Mouse (Mus musculus) testis, adult 2 months (tissue): ENCODE results near the gene Miox. TPM values are rescaled to one million over a fixed set of nuclear protein-coding genes. Genes with fewer than 3 reads are reported as not detected.

Experiments
- H3K27ac ChIP-seq: fragments of 200-500 bp; 2 replicates; pipeline ENCODE4 v1.5.1; 2012; ENCODE audit warnings: low read depth, low read length; ENCODE audit not compliant: control insufficient read depth, insufficient read depth
- H3K27me3 ChIP-seq: fragments of 200-500 bp; 2 replicates; pipeline ENCODE4 v1.6.1; 2012; ENCODE audit warnings: mild to moderate bottlenecking, low read length, moderate library complexity; ENCODE audit not compliant: control insufficient read depth, insufficient read depth
- H3K36me3 ChIP-seq: fragments of 200-500 bp; 2 replicates; pipeline ENCODE4 v1.6.1; 2012; ENCODE audit warnings: mild to moderate bottlenecking, low read length; ENCODE audit not compliant: control insufficient read depth, insufficient read depth
- H3K4me1 ChIP-seq: fragments of 200-500 bp; 2 replicates; pipeline ENCODE4 v1.6.1; 2012; ENCODE audit warnings: low read length; ENCODE audit not compliant: control insufficient read depth, insufficient read depth
- H3K4me3 ChIP-seq: fragments of 200-500 bp; 2 replicates; pipeline ENCODE4 v1.5.1; 2012; ENCODE audit warnings: low read depth, mild to moderate bottlenecking, low read length, moderate library complexity, mixed read lengths; ENCODE audit not compliant: control insufficient read depth
- CTCF ChIP-seq: fragments of 200-500 bp; IDR thresholded peaks from 2 replicates; pipeline ENCODE4 v1.5.1; 2012; ENCODE audit warnings: low read depth, mild to moderate bottlenecking, inconsistent platforms, low read length, moderate library complexity; ENCODE audit not compliant: control insufficient read depth, insufficient read depth, insufficient replicate concordance
- POLR2A ChIP-seq: fragments of 200-500 bp; IDR thresholded peaks from 2 replicates; pipeline ENCODE4 v1.6.1; 2012; ENCODE audit warnings: low read depth, mild to moderate bottlenecking, inconsistent platforms, low read length, moderate library complexity; ENCODE audit not compliant: control insufficient read depth
- polyA plus RNA-seq: library from polyadenylated mRNA; depleted of rRNA; stranded (reverse); fragments of >200 nt; gene quantifications from 2 replicates; pipeline ENCODE4 v1.2.3, GENCODE M21; 2012; rRNA removed

Gene Miox
- polyA plus RNA-seq = 0.81 and 1.7 TPM in 2 replicates

- no peak within 1 kb of the TSS for H3K4me3 ChIP-seq
- TF ChIP-seq POLR2A (no peak), CTCF (no peak)
These were observed at the start of gene Miox for GRCm38 (mm10) chr15:89334271-89334670. Gene Miox (plus strand): TSS chr15:89334398.

DNA sequence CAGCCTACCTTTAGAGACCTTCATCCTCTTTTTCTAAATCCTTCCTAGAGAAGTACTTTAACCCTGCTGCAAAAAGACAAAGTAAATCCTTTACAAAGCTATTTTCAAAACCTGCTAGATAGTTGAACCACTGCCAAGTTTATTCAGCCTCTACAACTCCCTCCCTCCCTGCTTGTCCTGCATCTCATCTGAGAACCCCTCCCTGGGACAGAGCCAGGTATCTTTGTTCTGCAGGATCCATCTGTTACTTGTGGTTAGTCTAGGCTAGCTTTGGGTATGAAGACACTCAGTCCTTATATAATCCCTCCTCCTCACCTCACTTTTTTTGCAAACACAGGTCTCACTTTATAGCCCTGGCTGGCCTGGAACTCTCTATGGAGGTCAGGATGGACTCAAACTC lies 49.2 kb upstream of the Miox start:
- no peaks in the 10 kb centered on the region for H3K27me3 ChIP-seq
- H3K36me3 ChIP-seq = peaks cover 7% of the 10 kb centered on the region; the same call in 1 of the 2 replicates
- no peak overlapping the region for H3K27ac ChIP-seq
- H3K4me3 ChIP-seq = no peak overlapping the region
- no peaks in the 10 kb centered on the region for H3K4me1 ChIP-seq
- no peak for TF ChIP-seq POLR2A
- TF ChIP-seq CTCF = no peak

More at GRCm38 (mm10) chr15:89334271-89334670, at the start of gene Miox:
- H3K4me1 ChIP-seq = peaks cover 8% of the 10 kb centered on the region
- H3K27me3 ChIP-seq = no peaks in the 10 kb centered on the region
- no peaks in the 10 kb centered on the region for H3K36me3 ChIP-seq
- H3K27ac ChIP-seq = no peak within 1 kb of the TSS

- peaks cover 7% of the 10 kb centered on the region; the same call in 1 of the 2 replicates for H3K36me3 ChIP-seq
These were observed 48.7 kb upstream of the Miox start for GRCm38 (mm10) chr15:89285478-89285877.

DNA sequence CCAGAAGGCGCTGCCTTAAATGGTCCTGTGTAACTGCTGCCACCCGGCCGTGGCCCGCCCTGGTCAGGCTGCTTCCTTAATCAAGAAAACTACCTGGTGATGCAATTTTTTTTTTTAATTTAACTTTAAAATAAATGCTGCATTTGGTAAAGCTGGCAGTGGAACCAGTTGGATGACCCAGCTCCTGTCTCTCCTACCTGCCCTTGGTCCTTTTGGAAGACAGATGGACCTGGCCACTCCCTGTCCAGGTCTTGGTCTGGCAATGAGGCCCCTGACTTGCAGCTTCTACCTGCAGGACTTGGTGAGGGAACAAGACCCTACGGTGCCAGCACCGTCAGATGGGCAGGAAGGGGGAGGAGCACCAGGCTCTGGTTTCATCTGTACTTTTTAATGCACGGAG lies 48.1 kb upstream of the Miox start:
- peaks cover 7% of the 10 kb centered on the region; the same call in 1 of the 2 replicates for H3K36me3 ChIP-seq
- no peaks in the 10 kb centered on the region for H3K27me3 ChIP-seq
- no peak for TF ChIP-seq CTCF
- no peak for TF ChIP-seq POLR2A
- no peaks in the 10 kb centered on the region for H3K4me1 ChIP-seq
- H3K27ac ChIP-seq = no peak overlapping the region
- H3K4me3 ChIP-seq = no peak overlapping the region

More at GRCm38 (mm10) chr15:89285478-89285877, 48.7 kb upstream of the Miox start:
- Histone ChIP-seq H3K27me3 (no peaks in the 10 kb centered on the region), H3K4me3 (no peak overlapping the region), H3K27ac (no peak overlapping the region), H3K4me1 (no peaks in the 10 kb centered on the region)
- TF ChIP-seq POLR2A = no peak
- no peak for TF ChIP-seq CTCF

- H3K36me3 ChIP-seq = peaks cover 7% of the 10 kb centered on the region; the same call in 1 of the 2 replicates
These were observed 47.6 kb upstream of the Miox start for GRCm38 (mm10) chr15:89286582-89286981.

DNA sequence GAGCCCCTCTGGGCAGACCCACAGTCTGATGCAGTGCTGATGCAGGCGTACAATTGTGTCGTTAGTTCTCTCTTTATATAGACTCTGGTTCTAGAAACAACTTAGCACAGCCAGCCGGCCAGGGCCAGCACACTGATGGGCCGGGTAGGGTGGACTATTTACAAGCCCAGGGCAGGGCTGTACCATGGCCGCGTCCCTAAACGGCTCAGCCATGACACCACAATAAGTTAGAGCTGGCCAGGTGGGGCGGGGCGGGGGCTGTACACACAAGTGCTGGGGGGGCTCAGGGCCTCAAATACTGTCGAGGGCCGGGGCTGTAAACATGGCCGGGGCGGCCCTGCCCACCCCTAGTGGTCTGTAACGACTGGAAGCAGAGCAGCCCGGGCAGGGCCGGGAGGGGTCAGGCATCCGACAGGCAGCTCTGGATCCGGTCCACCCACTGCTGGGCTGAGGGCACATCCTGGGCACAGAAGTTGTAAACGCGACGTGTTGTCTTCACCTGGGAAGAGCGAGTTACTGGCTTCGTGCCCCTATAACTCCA lies 45.9 kb upstream of the Miox start:
- H3K36me3 ChIP-seq = peaks cover 7% of the 10 kb centered on the region; the same call in 1 of the 2 replicates
- TF ChIP-seq CTCF = no peak
- TF ChIP-seq POLR2A = no peak
- no peaks in the 10 kb centered on the region for H3K27me3 ChIP-seq
- H3K4me1 ChIP-seq = no peaks in the 10 kb centered on the region
- no peak overlapping the region for H3K27ac ChIP-seq
- H3K4me3 ChIP-seq = no peak overlapping the region

More at GRCm38 (mm10) chr15:89286582-89286981, 47.6 kb upstream of the Miox start:
- H3K27me3 ChIP-seq = no peaks in the 10 kb centered on the region
- TF ChIP-seq CTCF (no peak), POLR2A (no peak)
- H3K4me3 ChIP-seq = no peak overlapping the region
- H3K27ac ChIP-seq = no peak overlapping the region
- no peaks in the 10 kb centered on the region for H3K4me1 ChIP-seq

DNA sequence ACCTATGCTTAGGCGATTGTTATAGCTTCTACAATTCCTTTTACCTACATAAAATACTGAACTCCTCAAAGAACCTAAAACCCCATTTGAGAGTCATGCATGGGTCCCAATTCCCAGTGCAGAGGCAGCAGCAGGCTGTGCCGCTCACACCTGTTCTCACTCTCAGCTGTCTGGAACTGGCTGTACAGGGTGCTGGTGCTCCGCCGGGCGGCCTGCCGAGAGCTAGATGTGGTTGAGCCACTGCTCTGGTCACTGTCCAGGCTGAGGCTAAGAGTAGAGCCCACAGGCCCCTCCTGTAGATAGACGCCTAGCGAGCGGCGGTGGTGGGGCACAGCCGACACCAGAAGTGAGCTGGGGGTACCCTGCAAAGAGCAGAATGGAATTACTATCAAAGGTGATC lies 44.7 kb upstream of the Miox start:
- Histone ChIP-seq H3K36me3 (peaks cover 7% of the 10 kb centered on the region; the same call in 1 of the 2 replicates), H3K27ac (no peak overlapping the region), H3K4me3 (no peak overlapping the region), H3K27me3 (no peaks in the 10 kb centered on the region), H3K4me1 (no peaks in the 10 kb centered on the region)
- TF ChIP-seq CTCF (no peak), POLR2A (no peak)

DNA sequence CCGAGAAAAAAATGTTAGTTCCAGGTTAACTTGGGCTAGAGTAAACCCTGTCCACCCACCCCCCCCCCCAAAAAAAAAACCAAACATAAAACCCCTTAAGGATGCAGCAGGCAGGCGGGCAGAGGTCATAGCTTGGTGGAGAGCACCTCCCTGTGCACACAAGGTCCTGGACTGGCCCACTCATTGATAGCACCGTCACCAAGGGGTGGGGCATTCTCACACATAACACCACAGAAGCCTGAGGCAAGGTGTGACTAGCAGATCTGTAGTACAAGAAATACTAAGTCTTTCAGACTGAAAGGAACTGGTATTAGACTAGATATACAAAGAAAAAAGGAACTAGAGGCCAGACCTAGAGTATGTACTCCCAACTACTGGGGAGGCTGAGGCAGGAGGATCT lies 42.7 kb upstream of the Miox start:
- Histone ChIP-seq H3K27ac (no peak overlapping the region), H3K27me3 (no peaks in the 10 kb centered on the region), H3K4me1 (no peaks in the 10 kb centered on the region), H3K36me3 (peaks cover 7% of the 10 kb centered on the region), H3K4me3 (no peak overlapping the region)
- TF ChIP-seq CTCF (no peak), POLR2A (no peak)
